Mouse (Mus musculus) bone marrow, adult 2 months (tissue): ENCODE measurements around the gene Muc3. TPM values are rescaled to one million over a fixed set of nuclear protein-coding genes. Genes with fewer than 3 reads are reported as not detected.
"Not testable (repeated sequence)": the region's sequence is repeated elsewhere in the genome, so short reads cannot be mapped to it uniquely, and the experiment has no call there.

Source experiments
- H3K27ac ChIP-seq: fragments of 200-500 bp; 2 replicates; pipeline ENCODE4 v1.5.1; 2012; ENCODE audit warnings: low read depth, mild to moderate bottlenecking, control low read depth, inconsistent platforms, low read length; ENCODE audit not compliant: control insufficient read depth, poor library complexity, insufficient read depth
- H3K4me1 ChIP-seq: fragments of 200-500 bp; 2 replicates; pipeline ENCODE4 v1.6.1; 2011; ENCODE audit warnings: low read length; ENCODE audit not compliant: control insufficient read depth, insufficient read depth
- H3K4me3 ChIP-seq: fragments of 200-500 bp; replicated peaks from 2 replicates; pipeline ENCODE3; 2011; ENCODE audit warnings: mild to moderate bottlenecking, low read depth, low read length, control low read depth; ENCODE audit not compliant: control insufficient read depth
- CTCF ChIP-seq: fragments of 200-500 bp; IDR thresholded peaks from 2 replicates; pipeline ENCODE4 v1.5.1; 2011; ENCODE audit warnings: low read length, control low read depth; ENCODE audit not compliant: control insufficient read depth, insufficient read depth
- POLR2A ChIP-seq: fragments of 200-500 bp; IDR thresholded peaks from 2 replicates; pipeline ENCODE4 v1.6.1; 2011; ENCODE audit warnings: low read depth, mild to moderate bottlenecking, control low read depth, low read length, borderline replicate concordance; ENCODE audit not compliant: control insufficient read depth
- WGBS: fragments of 180-500 bp; shearing (Covaris S2); methylation state at CpG from one replicate; pipeline ENCODE4 v1.1.7; 2018; 5-methylcytosine and 5-hydroxymethylcytosine counted together
- polyA plus RNA-seq: library from polyadenylated mRNA; stranded (reverse); fragments of >200 nt; gene quantifications from 2 replicates; pipeline ENCODE4 v1.2.4, GENCODE M21; 2011; ENCODE audit warnings: low replicate concordance; ENCODE audit not compliant: missing spikeins, insufficient read depth, insufficient read length

Muc3 gene
- not detected in 2 replicates for polyA plus RNA-seq

- H3K4me1 ChIP-seq, H3K27ac ChIP-seq, H3K4me3 ChIP-seq: not testable (repeated sequence)
Observed at GRCm38 (mm10) chr5:137149272-137149882, at the start of gene Muc3. Muc3 (minus strand) TSS chr5:137149322.

GRCm38 (mm10) chr5:137194488-137195120 lies 45.5 kb upstream of the Muc3 start:
- H3K27ac ChIP-seq = no peak overlapping the region
- WGBS = 53% methylated on average over 8 of the region's 8 CpGs
- H3K4me3 ChIP-seq = no peak overlapping the region
- TF ChIP-seq POLR2A (no peak), CTCF (no peak)
- peaks cover 2% of the 10 kb centered on the region; the same call in 1 of the 2 replicates for H3K4me1 ChIP-seq

DNA sequence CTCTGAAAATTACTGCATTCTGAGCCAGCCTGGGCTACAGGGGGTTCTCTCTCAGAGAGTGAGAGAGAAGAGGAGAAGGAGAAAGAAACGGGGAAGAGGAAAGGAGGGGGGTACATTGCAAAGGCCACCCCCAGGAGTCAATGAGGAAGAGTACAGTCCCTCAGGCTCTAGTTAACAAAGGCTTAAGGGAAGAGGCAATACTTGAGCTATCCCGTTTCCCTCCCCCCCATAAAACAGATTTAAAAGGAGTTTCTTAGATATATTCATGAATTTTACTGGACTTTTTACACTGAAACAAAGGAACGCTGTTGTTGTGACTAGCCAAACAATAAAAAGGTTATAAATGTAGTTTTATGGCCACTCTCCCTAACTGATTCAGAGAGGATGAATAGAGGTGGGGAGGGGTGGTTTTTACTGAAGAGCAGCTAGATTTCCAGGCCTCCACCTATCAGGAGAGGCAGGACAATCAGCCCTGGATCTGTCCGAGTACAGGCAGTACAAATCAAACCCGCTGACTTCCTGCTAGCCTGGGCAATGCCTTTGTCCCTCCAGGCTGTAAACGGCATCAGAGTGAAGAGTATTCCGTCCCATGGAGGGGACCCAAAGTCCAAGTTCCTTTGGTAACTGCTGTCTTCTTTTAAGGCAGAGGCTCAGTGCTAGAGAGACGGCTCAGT lies 44.3 kb upstream of the Muc3 start:
- no peak for TF ChIP-seq POLR2A
- no peak for TF ChIP-seq CTCF
- 69% methylated on average over 8 of the region's 8 CpGs for WGBS
- Histone ChIP-seq H3K4me3 (no peak overlapping the region), H3K4me1 (peaks cover 2% of the 10 kb centered on the region; the same call in 1 of the 2 replicates), H3K27ac (no peak overlapping the region)

DNA sequence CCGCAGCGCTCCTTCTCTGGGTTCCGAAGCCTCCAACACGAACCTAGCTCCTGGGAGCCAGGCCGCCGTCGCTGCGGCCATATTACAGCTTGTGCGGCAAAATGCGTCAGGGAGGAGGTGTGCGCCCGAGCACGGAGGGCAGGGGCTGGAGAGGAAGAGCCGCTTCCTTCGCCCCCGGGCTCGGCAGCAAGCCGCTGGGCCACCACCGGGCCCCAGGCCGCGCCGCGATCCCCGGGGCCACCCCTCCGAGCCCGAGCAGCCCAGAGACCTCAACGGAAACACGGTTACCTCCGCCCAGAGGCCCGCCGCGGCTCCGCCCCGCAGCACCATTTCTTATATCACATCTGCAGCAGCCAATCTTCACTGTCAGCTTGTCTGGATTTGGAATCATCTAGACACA lies 40.2 kb upstream of the Muc3 start:
- Histone ChIP-seq H3K27ac (peak overlapping the region; percentile 92), H3K4me3 (peak overlapping the region; percentile 54), H3K4me1 (peaks cover 4% of the 10 kb centered on the region; the same call in 1 of the 2 replicates)
- TF ChIP-seq CTCF = no peak
- peak; percentile 25; the same call in 1 of the 2 replicates for TF ChIP-seq POLR2A
- WGBS = under 1% methylated on average over 34 of the region's 34 CpGs

- 84% methylated on average over 8 of the region's 8 CpGs for WGBS
- Histone ChIP-seq H3K4me3 (no peak overlapping the region), H3K4me1 (peaks cover 2% of the 10 kb centered on the region; the same call in 1 of the 2 replicates)
Observed at GRCm38 (mm10) chr5:137185362-137185761, 36.2 kb upstream of the Muc3 start.

DNA sequence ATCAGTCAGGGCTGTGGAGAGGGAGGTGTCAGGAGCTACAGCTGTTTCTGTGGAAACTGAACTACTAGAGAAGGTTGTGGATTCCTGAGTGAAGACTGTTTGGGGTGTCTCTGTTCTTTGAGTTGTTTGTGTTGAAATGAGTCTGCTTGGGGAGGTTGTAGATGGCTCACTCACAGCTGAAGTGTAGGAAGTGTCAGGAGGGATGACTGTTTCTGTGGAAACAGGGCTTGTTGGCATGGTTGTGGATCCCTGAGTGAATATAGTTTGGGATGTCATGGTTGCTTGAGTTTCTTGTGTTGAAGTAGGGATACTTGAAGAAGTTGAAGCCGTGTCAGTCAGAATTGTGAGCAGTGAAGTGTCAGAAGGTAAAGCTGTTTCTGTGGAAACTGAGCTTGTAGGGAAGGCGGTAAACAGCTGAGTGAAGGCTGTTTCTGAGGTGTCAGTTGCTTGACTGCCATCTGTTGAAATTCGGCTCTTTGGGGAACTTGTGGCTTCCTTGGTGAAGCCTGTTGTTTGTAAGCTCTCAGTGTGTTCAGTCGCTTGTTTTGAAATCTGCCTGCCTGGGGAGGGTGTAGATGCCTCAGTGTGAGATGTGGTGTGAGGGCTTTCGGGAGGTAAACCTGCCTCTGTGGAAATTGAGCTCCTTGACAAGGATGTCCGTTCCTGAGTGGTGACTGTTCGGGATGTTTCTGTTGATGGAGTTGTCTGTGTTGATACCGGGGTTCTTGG lies 30.7 kb upstream of the Muc3 start:
- peaks cover 4% of the 10 kb centered on the region for H3K4me1 ChIP-seq
- H3K4me3 ChIP-seq = peak overlapping the region; percentile 21
- 0 out of 2 replicates have a peak, but pooled peaks have one; percentile 5 for TF ChIP-seq CTCF
- no peak for TF ChIP-seq POLR2A
- WGBS = 39% methylated on average over 8 of the region's 8 CpGs
- peak overlapping the region; percentile 90 for H3K27ac ChIP-seq

More at GRCm38 (mm10) chr5:137185362-137185761, 36.2 kb upstream of the Muc3 start:
- no peak for TF ChIP-seq POLR2A
- no peak for TF ChIP-seq CTCF
- no peak overlapping the region for H3K27ac ChIP-seq

DNA sequence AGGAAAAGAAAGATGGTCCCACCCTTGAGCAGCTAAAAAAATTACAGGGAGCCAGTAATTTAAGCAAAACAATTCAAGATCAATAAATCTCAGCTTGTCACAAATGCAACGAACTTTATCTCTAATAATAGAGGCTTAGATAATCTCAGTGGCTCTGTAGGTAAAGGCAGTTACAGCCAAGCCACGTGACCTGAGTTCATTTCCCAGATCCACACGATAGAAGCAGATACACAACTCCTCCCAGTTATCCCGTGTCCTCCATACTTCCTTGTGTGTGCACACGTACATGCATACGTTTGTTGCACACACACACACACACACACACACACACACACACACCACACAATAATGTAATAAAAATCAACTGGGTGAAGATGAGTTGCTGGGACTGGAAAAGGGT lies 24.8 kb upstream of the Muc3 start:
- no peak for TF ChIP-seq CTCF
- no peak for TF ChIP-seq POLR2A
- Histone ChIP-seq H3K27ac (no peak overlapping the region), H3K4me1 (peaks cover under 1% of the 10 kb centered on the region; the same call in 1 of the 2 replicates), H3K4me3 (no peak overlapping the region)
- WGBS = 58% methylated on average over 6 of the region's 6 CpGs

DNA sequence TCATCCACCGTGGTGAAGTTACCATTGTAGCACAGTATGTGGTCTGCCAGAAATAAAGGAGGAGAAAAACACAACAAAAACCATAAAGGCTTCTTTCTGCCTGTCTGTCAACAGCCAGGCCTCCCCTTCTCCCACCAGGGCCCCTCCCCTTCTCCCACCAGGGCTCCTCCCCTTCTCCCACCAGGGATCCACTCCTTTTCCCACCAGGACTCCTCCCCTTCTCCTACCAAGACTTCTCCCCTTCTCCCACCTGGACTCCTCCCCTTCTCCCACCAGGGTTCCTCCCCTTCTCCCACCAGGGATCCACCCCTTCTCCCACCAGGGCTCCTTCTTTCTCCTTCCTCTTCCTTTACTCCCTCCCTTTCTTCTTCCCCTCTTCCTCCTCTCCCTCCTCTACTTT lies 23.5 kb upstream of the Muc3 start:
- no peak for TF ChIP-seq CTCF
- TF ChIP-seq POLR2A = no peak
- no peak overlapping the region for H3K4me3 ChIP-seq
- WGBS = 19% methylated on average over 1 of the region's 1 CpGs

More for the DNA sequence above, 23.5 kb upstream of the Muc3 start:
- H3K27ac ChIP-seq = no peak overlapping the region
- no peaks in the 10 kb centered on the region for H3K4me1 ChIP-seq
